Mouse (Mus musculus): Measurements from ENCODE around the gene Anks1.

DNA sequence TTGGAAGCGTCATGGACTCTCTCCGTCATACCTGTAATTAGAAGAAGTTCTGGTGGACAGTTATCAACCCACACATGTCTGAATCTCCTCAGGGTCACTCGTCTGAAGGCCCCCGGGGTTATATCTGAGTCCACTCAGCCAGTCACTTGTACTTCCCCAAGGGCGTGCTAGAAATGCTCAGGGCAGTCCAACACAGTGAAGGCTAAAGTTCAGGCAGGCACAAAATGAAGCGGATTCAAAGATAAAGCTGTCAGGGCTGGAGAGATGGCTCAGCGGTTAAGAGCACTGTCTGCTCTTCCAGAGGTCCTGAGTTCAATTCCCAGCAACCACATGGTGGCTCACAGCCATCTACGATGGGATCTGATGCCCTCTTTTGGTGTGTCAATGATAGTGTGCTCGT lies 168.9 kb downstream of the Anks1 start:
- no peak for TF ChIP-seq POLR2A (IDR thresholded peaks at IDR 0.05; ENCODE audit: extremely low read depth, insufficient read depth, low read length)
- TF ChIP-seq CTCF (IDR thresholded peaks at IDR 0.05; ENCODE audit: low read depth, low read length): no peak

Data from liver, adult 2 months (tissue).